Mouse (Mus musculus): ENCODE results near the gene Tex29. TPM values are rescaled to one million over a fixed set of nuclear protein-coding genes. Genes with fewer than 3 reads are reported as not detected.

Gene Tex29
- total RNA-seq (2021), result under 1 TPM in 1 of 2 experiments, not detected in 1; 0.70 TPM
- long read RNA-seq, experiment 1, result 0 reads
- long read RNA-seq, experiment 2, result 0 reads

GRCm38 (mm10) chr8:11840174-11840573 is at the start of gene Tex29:
Gene Tex29 (plus strand): TSS chr8:11840474.
- DNase-seq (ENCODE audit: low spot score in 2 of 2), result no peak

- DNase-seq (ENCODE audit: low spot score in 2 of 2), result no peak
Observed at GRCm38 (mm10) chr8:11794956-11795355, 45.3 kb upstream of the Tex29 start.

DNA sequence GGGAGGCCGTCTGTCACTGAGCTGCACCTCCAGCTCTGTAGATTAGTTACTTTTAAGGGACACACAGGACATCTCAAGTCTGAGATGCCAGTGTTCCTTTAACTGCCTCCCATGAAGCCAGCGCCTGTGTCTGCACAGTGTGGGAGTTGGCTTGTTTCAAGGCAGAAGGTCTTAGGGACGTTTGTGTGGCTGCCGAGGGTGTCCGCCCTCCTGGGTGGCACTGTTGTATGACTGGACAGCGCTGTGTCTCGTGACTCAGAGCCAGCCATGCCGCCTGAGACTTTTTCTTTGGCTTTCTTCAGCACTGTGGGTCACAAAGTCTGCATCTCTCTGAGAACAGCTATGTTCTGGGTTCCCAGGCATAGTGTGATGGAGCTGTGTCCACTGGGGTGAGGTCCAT is 43.1 kb upstream of the Tex29 start:
- DNase-seq (ENCODE audit: low spot score in 2 of 2), result no peak

GRCm38 (mm10) chr8:11797729-11798479 is 42.4 kb upstream of the Tex29 start:
- DNase-seq (ENCODE audit: low spot score in 2 of 2), result no peak

DNA sequence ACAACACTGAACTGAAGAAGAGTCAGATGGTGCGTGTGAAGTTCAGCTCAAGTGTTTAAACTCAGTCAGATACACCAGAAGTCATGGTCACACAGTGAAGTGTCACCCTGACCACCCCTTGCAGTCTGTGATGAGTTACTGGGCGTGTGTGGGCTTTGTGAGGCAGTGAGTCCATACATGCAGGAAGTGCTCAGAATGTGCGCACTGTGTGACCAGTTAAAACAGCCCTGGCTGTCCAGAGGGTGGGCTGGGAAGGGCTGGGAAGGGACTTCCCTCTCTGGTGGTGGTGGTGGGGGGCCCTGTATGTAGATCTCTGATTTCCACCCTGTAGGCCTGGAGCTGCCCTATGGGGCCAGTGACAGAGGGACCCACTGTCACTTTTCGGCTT is 41.8 kb upstream of the Tex29 start:
- no peak for DNase-seq (ENCODE audit: low spot score in 2 of 2)

DNA sequence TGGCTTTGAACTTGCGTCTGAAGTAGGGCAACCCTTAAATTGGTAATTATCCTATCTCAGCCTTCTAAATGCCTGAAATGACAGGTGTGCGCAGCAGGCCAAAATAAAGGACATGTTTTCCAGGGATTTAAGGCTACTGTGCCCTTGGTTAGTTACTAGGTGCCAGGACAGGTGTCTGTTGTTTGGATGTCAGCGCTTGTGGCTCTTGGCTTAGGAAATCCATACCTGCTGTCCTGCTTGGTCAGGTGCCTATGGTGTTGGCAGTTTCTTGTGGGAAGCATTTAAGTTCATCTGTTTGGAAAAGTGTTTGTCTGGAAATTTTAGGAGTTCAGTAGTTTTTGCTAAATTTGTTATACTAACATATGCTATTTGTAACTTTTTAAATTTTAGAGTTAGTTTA is 41.2 kb upstream of the Tex29 start:
- DNase-seq (ENCODE audit: low spot score in 2 of 2), result no peak

- no peak for DNase-seq (ENCODE audit: low spot score in 2 of 2)
Observed at GRCm38 (mm10) chr8:11800481-11800880, 39.8 kb upstream of the Tex29 start.

GRCm38 (mm10) chr8:11801571-11801970 is 38.7 kb upstream of the Tex29 start:
- DNase-seq (ENCODE audit: low spot score in 2 of 2), result no peak

GRCm38 (mm10) chr8:11804914-11805313 is 35.4 kb upstream of the Tex29 start:
- DNase-seq (ENCODE audit: low spot score in 2 of 2), result no peak

DNA sequence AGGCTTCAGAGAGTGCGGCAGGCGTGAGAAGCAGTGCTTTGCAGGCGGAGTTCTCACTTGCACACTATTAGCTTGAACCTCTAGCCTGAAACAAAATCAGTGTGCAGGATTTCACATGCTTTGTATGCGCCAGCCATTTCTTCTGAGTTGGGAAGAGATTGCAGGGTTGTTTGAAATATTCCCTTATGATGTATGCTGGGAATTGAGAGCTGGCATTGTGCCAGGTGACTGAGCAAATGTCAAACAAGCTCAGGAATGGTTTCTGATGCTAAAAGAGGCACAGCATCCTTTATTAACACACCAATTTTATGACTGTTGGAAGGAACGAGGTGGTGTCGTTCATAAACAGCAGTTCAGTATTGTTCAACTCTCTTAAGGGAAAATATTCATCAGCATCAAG is 34.0 kb upstream of the Tex29 start:
- no peak for DNase-seq (ENCODE audit: low spot score in 2 of 2)

GRCm38 (mm10) chr8:11807361-11807760 is 32.9 kb upstream of the Tex29 start:
- no peak for DNase-seq (ENCODE audit: low spot score in 2 of 2)

DNA sequence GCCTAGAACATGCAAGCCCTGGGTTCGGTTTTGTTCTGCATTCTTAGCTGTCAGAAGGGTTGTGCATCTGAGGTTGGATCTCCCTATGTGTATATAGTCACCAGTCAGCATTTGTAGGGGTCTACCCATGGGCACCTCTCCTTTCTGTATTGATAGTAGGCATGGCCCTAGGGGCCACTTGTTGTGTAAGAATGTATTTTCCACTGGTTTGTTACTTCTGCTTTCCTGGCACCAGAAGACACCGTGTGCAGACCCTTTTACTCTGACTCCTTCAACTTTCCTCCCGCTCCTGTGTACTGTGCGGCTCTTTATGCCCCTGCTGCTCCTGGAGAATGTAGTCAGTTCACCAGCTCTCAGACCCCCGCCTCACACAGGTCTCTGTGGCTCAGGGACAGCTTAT is 32.2 kb upstream of the Tex29 start:
- DNase-seq (ENCODE audit: low spot score in 2 of 2), result no peak

- DNase-seq (ENCODE audit: low spot score in 2 of 2), result no peak
Observed at GRCm38 (mm10) chr8:11810426-11810825, 29.8 kb upstream of the Tex29 start.

- no peak for DNase-seq (ENCODE audit: low spot score in 2 of 2)
Observed at GRCm38 (mm10) chr8:11813801-11814200, 26.5 kb upstream of the Tex29 start.

DNA sequence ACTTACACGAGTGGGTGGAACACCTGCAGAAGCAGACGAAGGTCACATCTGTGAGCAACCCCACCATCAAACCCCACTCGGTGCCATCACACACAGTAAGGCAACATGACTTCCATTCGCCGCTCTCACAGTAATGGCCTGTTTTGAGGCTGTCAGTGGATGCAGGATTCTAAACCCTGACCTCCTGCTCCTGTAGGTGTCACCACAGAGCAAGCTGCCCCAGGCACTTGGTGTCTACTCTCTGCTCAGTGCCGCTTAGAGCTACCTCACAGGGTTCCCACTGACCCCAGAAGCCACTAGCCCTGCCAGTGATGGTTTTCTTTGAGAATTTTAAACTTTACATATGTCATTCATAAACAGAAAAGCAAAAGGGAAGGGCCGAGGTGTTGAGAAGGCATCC is 25.1 kb upstream of the Tex29 start:
- DNase-seq (ENCODE audit: low spot score in 2 of 2), result no peak

- DNase-seq (ENCODE audit: low spot score in 2 of 2), result no peak
Observed at GRCm38 (mm10) chr8:11820136-11820535, 20.1 kb upstream of the Tex29 start.

DNA sequence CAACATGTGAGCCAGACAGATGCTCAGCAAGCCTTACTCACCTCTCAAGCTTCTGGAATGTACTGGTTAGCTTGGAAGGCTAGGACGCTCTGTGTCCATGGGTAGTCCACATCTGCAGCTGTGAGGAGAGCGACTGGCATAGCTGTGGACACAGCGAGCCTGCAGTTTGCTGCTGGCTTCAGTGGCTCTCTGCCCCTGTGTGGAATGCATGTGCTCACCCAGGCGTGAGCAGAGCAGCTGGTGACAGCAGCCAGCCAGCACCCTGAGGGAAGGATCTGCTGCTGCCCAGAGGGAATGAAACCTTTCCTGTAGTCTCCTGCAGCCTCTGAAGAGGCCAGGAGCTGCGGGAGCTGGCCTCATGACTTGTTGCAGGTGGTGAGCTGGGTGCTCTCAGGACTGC is 19.7 kb upstream of the Tex29 start:
- no peak for DNase-seq (ENCODE audit: low spot score in 2 of 2)

GRCm38 (mm10) chr8:11821451-11822206 is 18.6 kb upstream of the Tex29 start:
- peak in 1 of 2 experiments; percentile 37 for DNase-seq (ENCODE audit: low spot score in 2 of 2)

- no peak for DNase-seq (ENCODE audit: low spot score in 2 of 2)
Observed at GRCm38 (mm10) chr8:11822550-11823060, 17.7 kb upstream of the Tex29 start.

GRCm38 (mm10) chr8:11825756-11826155 is 14.5 kb upstream of the Tex29 start:
- DNase-seq (ENCODE audit: low spot score in 2 of 2), result no peak

- DNase-seq (ENCODE audit: low spot score in 2 of 2), result no peak
Observed at GRCm38 (mm10) chr8:11827312-11827711, 13.0 kb upstream of the Tex29 start.
